Mouse (Mus musculus) embryonic fibroblast, embryonic 13.5 days (primary cell): ENCODE measurements around the gene Rbm33. TPM values are rescaled to one million over a fixed set of nuclear protein-coding genes. Genes with fewer than 3 reads are reported as not detected.
A peak's percentile ranks its signal among the peaks of the same experiment; 100 is the strongest.

Experiments used
- H3K27ac ChIP-seq: 2 replicates; pipeline ENCODE4 v1.5.1; 2012; ENCODE audit warnings: low read length, control low read depth, inconsistent platforms; ENCODE audit not compliant: insufficient read depth
- H3K4me1 ChIP-seq: 2 replicates; pipeline ENCODE4 v1.6.1; 2011; ENCODE audit warnings: low read length; ENCODE audit not compliant: control insufficient read depth, insufficient read depth
- H3K4me3 ChIP-seq: 2 replicates; pipeline ENCODE4 v1.5.1; 2011; ENCODE audit warnings: mild to moderate bottlenecking, control low read depth, low read length; ENCODE audit not compliant: insufficient read depth
- CTCF ChIP-seq: IDR thresholded peaks from 2 replicates; pipeline ENCODE4 v1.5.1; 2011; ENCODE audit warnings: mild to moderate bottlenecking, control low read depth, low read length, moderate library complexity, borderline replicate concordance; ENCODE audit not compliant: insufficient read depth
- POLR2A ChIP-seq: IDR thresholded peaks from 2 replicates; pipeline ENCODE4 v1.6.1; 2011; ENCODE audit warnings: low read depth, mild to moderate bottlenecking, control low read depth, low read length, moderate library complexity
- polyA plus RNA-seq: library from polyadenylated mRNA; stranded (reverse); fragments of >200 nt; gene quantifications from 2 replicates; pipeline ENCODE4 v1.2.4, GENCODE M21; 2011; ENCODE audit warnings: low read depth; ENCODE audit not compliant: missing spikeins, insufficient read length

Rbm33 gene
- polyA plus RNA-seq, result 24.2 and 26.4 TPM in 2 replicates

DNA sequence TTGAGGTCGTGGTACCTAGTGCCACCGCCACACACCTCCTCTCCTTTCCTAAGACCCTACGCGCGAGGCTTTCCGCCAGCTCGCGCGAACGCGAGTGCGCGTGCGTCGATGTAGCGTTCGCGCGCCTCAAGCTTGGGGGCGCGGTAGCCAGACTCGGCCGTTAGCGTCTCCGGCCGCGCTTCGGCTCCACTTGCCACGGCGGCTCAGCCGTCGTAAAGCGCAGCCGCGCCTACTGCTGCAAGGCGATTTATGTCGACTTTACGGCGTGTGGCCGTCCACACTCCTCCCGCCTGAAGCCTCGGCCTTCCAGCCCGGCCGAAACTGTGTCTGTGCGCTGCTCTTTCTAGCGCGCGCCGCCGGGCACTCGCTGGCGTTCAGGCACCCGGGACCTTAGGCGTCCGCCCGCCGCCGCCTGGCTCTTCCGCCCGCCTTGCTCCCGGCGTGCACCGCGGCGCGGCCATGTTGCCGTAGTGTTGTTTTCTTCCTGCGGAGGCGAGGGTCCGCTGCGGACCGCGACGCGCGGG is at the start of gene Rbm33:
TSS of gene Rbm33 (plus strand) at position 400 of the 524 bp plus-strand sequence.
- Histone ChIP-seq H3K4me3 (peak within 1 kb of the TSS; percentile 69), H3K27ac (peak within 1 kb of the TSS; percentile 90), H3K4me1 (no peaks in the 10 kb centered on the region; the same call in 1 of the 2 replicates)
- TF ChIP-seq POLR2A (peak; percentile 98), CTCF (no peak)

DNA sequence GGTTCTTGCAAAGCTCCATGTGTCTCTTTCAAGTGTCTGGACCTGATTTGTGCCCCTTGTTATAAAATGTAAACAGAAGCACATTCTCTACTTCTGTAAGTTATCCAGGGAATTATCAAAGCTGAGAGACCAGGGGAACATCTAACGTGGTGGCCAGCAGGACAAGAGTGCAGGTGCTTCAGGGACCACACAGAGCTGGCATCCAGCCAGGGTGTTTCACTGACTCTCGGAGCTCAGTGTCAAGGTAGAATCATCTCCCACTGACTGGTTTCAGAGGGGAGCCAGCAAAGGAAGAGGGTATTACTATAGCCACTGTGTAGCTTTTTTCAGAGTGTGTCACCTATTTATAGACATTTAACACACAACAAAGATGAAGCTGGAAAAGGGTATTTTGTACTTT is 49.3 kb upstream of the Rbm33 start:
- TF ChIP-seq CTCF (no peak), POLR2A (no peak)
- Histone ChIP-seq H3K27ac (no peak overlapping the region), H3K4me3 (no peak overlapping the region)

DNA sequence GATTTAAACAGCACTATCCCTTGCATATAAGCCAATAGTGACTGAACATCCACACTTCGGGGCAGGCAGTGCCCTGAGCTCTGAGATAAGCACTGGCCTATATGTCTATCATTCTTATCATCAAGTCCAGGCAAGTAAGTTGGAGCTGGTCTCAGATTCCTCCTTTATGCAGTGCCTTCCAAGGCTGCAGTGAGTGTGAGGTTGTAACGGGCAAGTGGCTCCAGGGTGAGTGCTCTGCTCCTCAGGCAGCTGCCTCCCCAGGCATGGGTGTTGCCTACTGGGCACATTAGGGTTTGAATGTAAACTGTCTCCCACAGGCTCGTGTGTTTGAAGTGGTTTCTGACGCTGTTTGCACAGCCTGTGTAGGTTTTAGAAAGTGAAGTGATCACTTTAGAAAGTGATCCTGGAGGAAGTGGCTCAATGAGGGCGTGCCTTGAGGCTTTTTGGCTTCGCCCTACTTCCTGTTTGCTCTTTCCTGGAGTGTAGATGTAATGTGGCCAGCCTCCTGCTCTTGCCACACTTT is 47.4 kb upstream of the Rbm33 start:
- Histone ChIP-seq H3K4me3 (no peak overlapping the region), H3K27ac (no peak overlapping the region), H3K4me1 (no peaks in the 10 kb centered on the region)
- TF ChIP-seq CTCF (no peak), POLR2A (no peak)

More for the DNA sequence above, 49.3 kb upstream of the Rbm33 start:
- H3K4me1 ChIP-seq, result no peaks in the 10 kb centered on the region

DNA sequence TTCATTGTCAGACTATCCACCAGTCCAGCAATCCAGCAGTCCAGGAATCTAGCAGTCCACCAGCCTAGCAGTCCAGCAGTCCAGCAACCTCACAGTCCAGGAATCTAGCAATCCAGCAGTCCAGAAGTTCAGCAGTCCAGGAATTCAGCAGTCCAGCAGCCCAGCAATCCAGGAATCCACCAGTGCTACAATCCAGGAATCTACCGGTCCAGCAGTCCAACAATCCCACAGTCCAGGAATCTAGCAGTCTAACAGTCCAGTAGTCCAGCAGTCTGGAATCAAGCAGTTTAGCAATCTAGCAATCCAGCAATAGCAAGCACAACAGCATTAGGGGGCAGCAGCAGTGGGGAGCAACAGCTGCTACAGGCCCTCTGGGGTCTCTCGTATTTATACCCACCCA is 44.1 kb upstream of the Rbm33 start:
- H3K27ac ChIP-seq, result no peak overlapping the region
- no peak overlapping the region for H3K4me3 ChIP-seq
- no peaks in the 10 kb centered on the region for H3K4me1 ChIP-seq
- no peak for TF ChIP-seq CTCF
- no peak for TF ChIP-seq POLR2A

DNA sequence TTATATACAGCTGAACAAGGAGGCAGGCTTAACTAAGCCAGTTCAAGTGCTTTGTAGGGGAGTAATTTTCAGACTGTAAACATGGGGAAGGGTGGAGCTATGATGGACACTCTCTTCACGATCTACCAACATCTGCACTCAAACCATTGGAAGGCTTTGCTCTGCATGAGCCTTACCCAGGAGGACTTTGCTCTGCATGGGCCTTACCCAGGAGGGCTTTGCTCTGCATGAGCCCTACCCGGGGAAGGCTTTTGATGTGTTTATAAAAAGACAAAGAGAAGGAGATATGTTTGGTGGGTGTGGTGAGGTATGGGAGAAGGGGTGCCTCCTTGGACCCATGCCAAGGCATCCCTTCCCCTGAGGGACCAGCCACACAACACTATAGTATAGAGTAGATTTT is 39.6 kb upstream of the Rbm33 start:
- no peak overlapping the region for H3K4me3 ChIP-seq
- no peak overlapping the region for H3K27ac ChIP-seq
- no peak for TF ChIP-seq CTCF
- no peak for TF ChIP-seq POLR2A
- no peaks in the 10 kb centered on the region for H3K4me1 ChIP-seq

DNA sequence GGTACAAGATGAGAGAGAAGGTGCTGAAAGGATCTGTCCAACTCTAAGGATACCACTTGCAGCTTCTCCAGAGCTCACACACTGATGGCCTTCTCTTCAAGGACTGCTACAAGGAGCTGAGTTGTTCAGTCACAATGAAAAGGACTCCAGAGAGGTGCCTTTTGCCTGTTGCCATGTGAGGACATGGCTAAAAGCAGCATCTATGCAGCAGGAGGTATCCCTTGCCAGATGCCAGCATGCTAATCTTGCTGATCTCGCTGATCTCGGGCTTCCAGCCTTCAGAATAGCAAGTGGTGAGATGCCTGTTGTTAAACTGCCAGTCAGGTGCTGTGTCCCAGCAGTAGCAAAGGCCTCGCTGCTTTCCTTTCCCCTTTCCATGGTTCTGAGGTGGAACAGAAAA is 27.8 kb upstream of the Rbm33 start:
- Histone ChIP-seq H3K4me1 (no peaks in the 10 kb centered on the region), H3K4me3 (no peak overlapping the region), H3K27ac (no peak overlapping the region)
- TF ChIP-seq POLR2A, result no peak
- TF ChIP-seq CTCF, result no peak

DNA sequence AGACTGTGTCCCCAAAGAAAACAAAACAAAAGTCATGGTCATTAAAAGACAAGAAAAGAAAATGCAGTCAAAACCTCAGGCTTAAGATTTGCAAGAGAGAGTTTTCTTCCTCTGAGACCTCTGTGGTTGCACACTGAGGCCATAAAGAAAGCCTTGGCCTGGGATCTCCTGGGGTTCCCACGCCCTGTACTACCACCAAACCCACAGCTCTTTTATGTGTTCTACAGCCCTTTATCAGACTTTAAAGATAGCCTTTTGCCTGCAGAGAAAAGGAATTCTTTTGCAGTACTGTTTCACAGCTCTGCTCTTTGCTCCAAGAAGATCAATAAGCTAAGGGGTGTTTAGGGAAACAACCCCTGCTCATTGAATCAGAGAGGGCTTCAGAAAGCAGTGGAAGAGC is 26.3 kb upstream of the Rbm33 start:
- TF ChIP-seq POLR2A (no peak), CTCF (no peak)
- H3K27ac ChIP-seq, result no peak overlapping the region
- H3K4me3 ChIP-seq, result no peak overlapping the region
- H3K4me1 ChIP-seq, result no peaks in the 10 kb centered on the region

DNA sequence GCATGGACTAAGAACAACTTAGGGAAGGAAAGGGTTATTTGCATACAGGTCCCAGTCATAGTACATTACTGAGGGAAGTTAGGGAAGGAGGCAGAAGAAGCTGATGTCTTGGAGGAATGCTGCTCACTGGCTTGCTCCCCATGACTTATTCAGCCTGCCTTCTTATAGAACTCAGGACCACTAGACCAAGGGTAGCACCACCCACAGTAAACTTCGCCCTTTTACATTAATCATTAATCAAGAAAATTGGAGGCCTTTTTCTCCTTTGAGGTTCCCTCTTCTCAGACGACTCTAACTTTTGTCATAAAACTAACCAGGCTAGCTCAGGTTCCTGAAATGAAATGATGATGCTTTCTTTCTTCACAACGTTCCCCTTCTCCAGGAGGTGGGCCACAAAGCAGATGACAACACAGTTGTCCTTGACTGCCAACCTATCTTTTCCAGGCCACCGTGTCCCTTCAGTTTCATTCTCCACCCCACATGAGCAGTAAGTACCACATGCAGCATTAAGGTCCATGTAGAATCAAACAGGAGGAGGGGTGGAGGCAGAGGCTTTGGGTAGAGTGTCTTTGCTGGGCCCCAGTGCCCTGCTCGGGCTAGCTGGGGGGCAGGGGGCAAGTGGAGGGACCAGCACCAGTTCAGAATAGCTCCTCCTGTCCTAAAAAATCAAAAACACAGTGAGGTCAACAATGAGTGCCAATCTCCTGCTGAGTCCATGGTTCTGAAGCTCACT is 25.6 kb upstream of the Rbm33 start:
- Histone ChIP-seq H3K4me1 (no peaks in the 10 kb centered on the region), H3K27ac (no peak overlapping the region), H3K4me3 (no peak overlapping the region)
- TF ChIP-seq POLR2A (no peak), CTCF (no peak)

DNA sequence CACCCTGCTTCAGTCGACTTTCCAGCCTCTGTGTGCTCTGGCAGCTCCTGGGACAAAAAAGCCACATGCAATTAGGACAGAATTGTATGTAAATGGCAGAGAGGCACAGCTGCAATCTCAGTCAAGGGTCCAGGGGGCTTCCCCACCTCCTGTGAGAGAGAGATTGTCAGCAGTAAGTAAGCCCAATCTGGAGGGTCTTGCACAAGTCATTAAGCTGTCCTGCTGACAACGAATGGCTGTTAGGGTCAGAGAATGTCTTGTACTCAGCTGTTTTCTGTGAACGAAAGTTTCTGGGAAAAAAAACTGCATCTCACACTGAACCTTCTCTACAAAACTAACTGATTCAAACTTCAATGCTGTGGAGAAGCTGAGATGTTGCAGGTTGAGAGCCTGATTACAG is 24.6 kb upstream of the Rbm33 start:
- H3K4me3 ChIP-seq, result no peak overlapping the region
- H3K27ac ChIP-seq, result no peak overlapping the region
- no peaks in the 10 kb centered on the region for H3K4me1 ChIP-seq
- TF ChIP-seq CTCF (no peak), POLR2A (no peak)

DNA sequence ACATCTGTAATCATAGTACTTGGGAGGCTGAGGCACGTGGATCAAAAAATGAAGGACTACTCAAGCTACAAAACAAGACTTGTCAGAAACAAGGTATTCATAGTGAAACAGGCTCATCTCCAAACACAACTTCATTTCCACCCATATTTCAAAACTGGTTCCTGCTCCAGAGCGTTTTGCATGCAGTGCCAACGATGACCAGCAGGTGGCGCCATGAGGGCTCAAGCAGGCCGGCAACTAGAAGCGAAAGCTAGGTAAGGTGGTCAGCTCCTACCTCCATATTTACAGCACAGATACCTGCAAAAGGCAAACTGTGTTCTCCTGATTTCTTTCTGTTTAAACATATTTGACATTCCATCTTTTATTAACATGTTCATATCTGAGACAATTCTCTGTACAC is 22.9 kb upstream of the Rbm33 start:
- H3K4me3 ChIP-seq, result no peak overlapping the region
- TF ChIP-seq CTCF (peak; percentile 98), POLR2A (no peak)
- H3K4me1 ChIP-seq, result no peaks in the 10 kb centered on the region
- no peak overlapping the region for H3K27ac ChIP-seq

DNA sequence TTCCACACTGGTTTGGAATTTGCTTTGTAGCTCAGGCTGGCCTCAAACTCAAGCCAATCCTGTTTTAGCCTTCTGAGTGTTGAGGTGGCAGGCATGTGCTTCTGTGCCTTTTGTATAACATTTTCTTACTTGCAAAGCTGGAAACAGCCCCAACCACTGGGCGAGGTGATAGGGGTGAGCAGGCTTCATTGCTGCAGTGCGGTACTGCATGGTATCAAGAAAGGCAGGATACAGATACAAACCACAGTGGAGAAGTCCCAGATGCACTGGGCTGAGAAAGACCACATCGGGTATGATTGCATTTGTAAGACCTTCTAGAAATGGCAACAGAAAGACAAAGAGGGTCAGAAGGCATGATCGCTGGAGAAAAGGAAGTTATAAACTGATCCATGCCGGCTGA is 18.8 kb upstream of the Rbm33 start:
- TF ChIP-seq POLR2A, result no peak
- TF ChIP-seq CTCF, result no peak
- no peaks in the 10 kb centered on the region for H3K4me1 ChIP-seq
- H3K27ac ChIP-seq, result no peak overlapping the region
- H3K4me3 ChIP-seq, result no peak overlapping the region
